Mouse (Mus musculus) lung, adult 2 months (tissue): ENCODE measurements around the gene Foxp2.

Source experiments
- CTCF ChIP-seq: fragments of 200-500 bp; IDR thresholded peaks from 2 replicates; pipeline ENCODE4 v1.5.1; 2011; ENCODE audit warnings: mild to moderate bottlenecking, low read length, control low read depth; ENCODE audit not compliant: insufficient read depth
- POLR2A ChIP-seq: fragments of 200-500 bp; IDR thresholded peaks from 2 replicates; pipeline ENCODE4 v1.6.1; 2011; ENCODE audit warnings: low read depth, mild to moderate bottlenecking, control low read depth, low read length, borderline replicate concordance; ENCODE audit errors: extremely low read depth

- TF ChIP-seq POLR2A, result no peak
- no peak for TF ChIP-seq CTCF
Measured at GRCm38 (mm10) chr6:14899021-14899610, 2.0 kb upstream of the Foxp2 start.
